Mouse (Mus musculus): ENCODE results near the gene Zfp97. TPM values are rescaled to one million over a fixed set of nuclear protein-coding genes. Genes with fewer than 3 reads are reported as not detected.
"Not testable (repeated sequence)": the region's sequence is repeated elsewhere in the genome, so short reads cannot be mapped to it uniquely, and the experiment has no call there.

Gene Zfp97
- total RNA-seq (2012; rRNA removed): 41.8 and 47.3 TPM in 2 replicates

GRCm38 (mm10) chr17:17120830-17121502 lies at the start of gene Zfp97:
TSS of gene Zfp97 (plus strand) at chr17:17121415.
- DNase-seq (ENCODE audit: low read depth, low spot score); H3K9me3 ChIP-seq (ENCODE audit: control insufficient read depth, insufficient read depth, low read depth, low read length); H3K36me3 ChIP-seq (ENCODE audit: control insufficient read depth, insufficient read depth, low read length, poor library complexity, severe bottlenecking); H3K4me1 ChIP-seq (ENCODE audit: control insufficient read depth in 2 of 2, insufficient read depth in 2 of 2, low read length in 2 of 2, poor library complexity in 1 of 2); H3K27ac ChIP-seq (ENCODE audit: insufficient read depth, low read depth, low read length, poor library complexity, severe bottlenecking); H3K4me3 ChIP-seq (ENCODE audit: insufficient read depth in 1 of 2, low read depth in 1 of 2, low read length in 2 of 2, poor library complexity in 1 of 2, severe bottlenecking in 1 of 2); H3K9ac ChIP-seq (ENCODE audit: insufficient read depth, low read depth, low read length, poor library complexity, severe bottlenecking); in situ Hi-C loops (cut with MboI; ENCODE audit: low sequenced_read_pairs in 2 of 2, unreplicated experiment in 2 of 2): not testable (repeated sequence)

- in situ Hi-C loops (cut with MboI; ENCODE audit: low sequenced_read_pairs in 2 of 2, unreplicated experiment in 2 of 2); H3K9ac ChIP-seq (ENCODE audit: insufficient read depth, low read depth, low read length, poor library complexity, severe bottlenecking); H3K4me3 ChIP-seq (ENCODE audit: insufficient read depth in 1 of 2, low read depth in 1 of 2, low read length in 2 of 2, poor library complexity in 1 of 2, severe bottlenecking in 1 of 2); H3K36me3 ChIP-seq (ENCODE audit: control insufficient read depth, insufficient read depth, low read length, poor library complexity, severe bottlenecking); H3K9me3 ChIP-seq (ENCODE audit: control insufficient read depth, insufficient read depth, low read depth, low read length); DNase-seq (ENCODE audit: low read depth, low spot score); H3K4me1 ChIP-seq (ENCODE audit: control insufficient read depth in 2 of 2, insufficient read depth in 2 of 2, low read length in 2 of 2, poor library complexity in 1 of 2); H3K27ac ChIP-seq (ENCODE audit: insufficient read depth, low read depth, low read length, poor library complexity, severe bottlenecking): not testable (repeated sequence)
Observed at GRCm38 (mm10) chr17:17178757-17179413, 57.7 kb downstream of the Zfp97 start.

GRCm38 (mm10) chr17:17194761-17195160 lies 73.5 kb downstream of the Zfp97 start:
- H3K27ac ChIP-seq (ENCODE audit: insufficient read depth, low read depth, low read length, poor library complexity, severe bottlenecking); H3K9ac ChIP-seq (ENCODE audit: insufficient read depth, low read depth, low read length, poor library complexity, severe bottlenecking); in situ Hi-C loops (cut with MboI; ENCODE audit: low sequenced_read_pairs in 2 of 2, unreplicated experiment in 2 of 2); H3K9me3 ChIP-seq (ENCODE audit: control insufficient read depth, insufficient read depth, low read depth, low read length); H3K4me3 ChIP-seq (ENCODE audit: insufficient read depth in 1 of 2, low read depth in 1 of 2, low read length in 2 of 2, poor library complexity in 1 of 2, severe bottlenecking in 1 of 2); H3K4me1 ChIP-seq (ENCODE audit: control insufficient read depth in 2 of 2, insufficient read depth in 2 of 2, low read length in 2 of 2, poor library complexity in 1 of 2); H3K36me3 ChIP-seq (ENCODE audit: control insufficient read depth, insufficient read depth, low read length, poor library complexity, severe bottlenecking); DNase-seq (ENCODE audit: low read depth, low spot score): not testable (repeated sequence)

- peak; percentile 16 for DNase-seq (ENCODE audit: low read depth, low spot score)
- no peaks in the 10 kb centered on the region; the same call in 1 of the 2 replicates for H3K36me3 ChIP-seq (ENCODE audit: control insufficient read depth, insufficient read depth, low read length, poor library complexity, severe bottlenecking)
- H3K9ac ChIP-seq (ENCODE audit: insufficient read depth, low read depth, low read length, poor library complexity, severe bottlenecking): no peak overlapping the region
- in situ Hi-C loops (cut with MboI; ENCODE audit: low sequenced_read_pairs in 2 of 2, unreplicated experiment in 2 of 2): no loop called here
- H3K4me1 ChIP-seq (ENCODE audit: control insufficient read depth in 2 of 2, insufficient read depth in 2 of 2, low read length in 2 of 2, poor library complexity in 1 of 2): no peaks in the 10 kb centered on the region
- TF ChIP-seq MAFK (IDR thresholded peaks at IDR 0.05; ENCODE audit: insufficient read depth, low read depth, low read length) (no peak), HCFC1 (IDR thresholded peaks at IDR 0.05; ENCODE audit: borderline replicate concordance, insufficient read depth, low read length) (no peak), CHD2 (IDR thresholded peaks at IDR 0.05; ENCODE audit: low read depth, low read length) (no peak; the same call in 1 of the 2 replicates), ZNF384 (IDR thresholded peaks at IDR 0.05; ENCODE audit: low read depth, low read length) (no peak), ZC3H11A (IDR thresholded peaks at IDR 0.05; ENCODE audit: borderline replicate concordance, low read depth, low read length) (no peak)
- H3K27ac ChIP-seq (ENCODE audit: insufficient read depth, low read depth, low read length, poor library complexity, severe bottlenecking): peak overlapping the region; percentile 89; the same call in 1 of the 2 replicates
- no peaks in the 10 kb centered on the region for H3K9me3 ChIP-seq (ENCODE audit: control insufficient read depth, insufficient read depth, low read depth, low read length)
- H3K4me3 ChIP-seq (ENCODE audit: insufficient read depth in 1 of 2, low read depth in 1 of 2, low read length in 2 of 2, poor library complexity in 1 of 2, severe bottlenecking in 1 of 2): no peak overlapping the region
Observed at GRCm38 (mm10) chr17:17195178-17195577, 74.0 kb downstream of the Zfp97 start.

- H3K36me3 ChIP-seq (ENCODE audit: control insufficient read depth, insufficient read depth, low read length, poor library complexity, severe bottlenecking); H3K9ac ChIP-seq (ENCODE audit: insufficient read depth, low read depth, low read length, poor library complexity, severe bottlenecking); H3K4me3 ChIP-seq (ENCODE audit: insufficient read depth in 1 of 2, low read depth in 1 of 2, low read length in 2 of 2, poor library complexity in 1 of 2, severe bottlenecking in 1 of 2); H3K4me1 ChIP-seq (ENCODE audit: control insufficient read depth in 2 of 2, insufficient read depth in 2 of 2, low read length in 2 of 2, poor library complexity in 1 of 2); H3K9me3 ChIP-seq (ENCODE audit: control insufficient read depth, insufficient read depth, low read depth, low read length); in situ Hi-C loops (cut with MboI; ENCODE audit: low sequenced_read_pairs in 2 of 2, unreplicated experiment in 2 of 2): not testable (repeated sequence)
- H3K27ac ChIP-seq (ENCODE audit: insufficient read depth, low read depth, low read length, poor library complexity, severe bottlenecking): peak overlapping the region; percentile 89
- DNase-seq (ENCODE audit: low read depth, low spot score): peak; percentile 39
Observed at GRCm38 (mm10) chr17:17196111-17196510, 74.9 kb downstream of the Zfp97 start.

Other genes starting within 250 kb of the Zfp97 start
- 41.3 and 43.0 TPM in 2 replicates for gene Zfp960, start 57.3 kb upstream of the Zfp97 start, total RNA-seq (2012; rRNA removed)

Data from ES-E14 (cell line).